Mouse (Mus musculus) neural tube, embryonic 13.5 days (tissue): ENCODE results near the gene Ccnd3. TPM values are rescaled to one million over a fixed set of nuclear protein-coding genes. Genes with fewer than 3 reads are reported as not detected.

Experiments used
- ATAC-seq: fragments of 200-750 bp; cut with Nextera tagmentation; 2 replicates; pipeline ENCODE4 v1.8.0; 2017; ENCODE audit warnings: low read depth, mild to moderate bottlenecking, moderate TSS enrichment, moderate library complexity
- H3K27ac ChIP-seq: fragments of 300-500 bp; sonication (generic); replicated peaks from 2 replicates; pipeline ENCODE4 v1.5.1; 2015; ENCODE audit warnings: moderate library complexity, mild to moderate bottlenecking, inconsistent platforms
- H3K27me3 ChIP-seq: fragments of 300-500 bp; sonication (generic); 2 replicates; pipeline ENCODE4 v1.6.1; 2015; ENCODE audit warnings: mild to moderate bottlenecking, inconsistent platforms
- H3K36me3 ChIP-seq: fragments of 300-500 bp; sonication (generic); 2 replicates; pipeline ENCODE4 v1.6.1; 2015; ENCODE audit warnings: mild to moderate bottlenecking, inconsistent platforms
- H3K4me1 ChIP-seq: fragments of 300-500 bp; sonication (generic); replicated peaks from 2 replicates; pipeline ENCODE4 v1.6.1; 2015; ENCODE audit warnings: inconsistent platforms
- H3K4me2 ChIP-seq: fragments of 300-500 bp; sonication (generic); 2 replicates; pipeline ENCODE4 v1.6.1; 2015; ENCODE audit warnings: inconsistent platforms, mild to moderate bottlenecking, moderate library complexity
- H3K4me3 ChIP-seq: fragments of 300-500 bp; sonication (generic); 2 replicates; pipeline ENCODE4 v1.5.1; 2015; ENCODE audit warnings: mild to moderate bottlenecking, inconsistent platforms
- H3K9ac ChIP-seq: fragments of 300-500 bp; sonication (generic); 2 replicates; pipeline ENCODE4 v1.6.1; 2015; ENCODE audit warnings: moderate library complexity, mild to moderate bottlenecking, inconsistent platforms
- H3K9me3 ChIP-seq: fragments of 300-500 bp; sonication (generic); 2 replicates; pipeline ENCODE4 v1.6.1; 2016; ENCODE audit warnings: inconsistent platforms
- WGBS: fragments of 180-500 bp; shearing (Covaris S2); methylation state at CpG from one replicate; pipeline ENCODE4 v1.1.7; 2015; 5-methylcytosine and 5-hydroxymethylcytosine counted together
- polyA plus RNA-seq: library from polyadenylated mRNA; unstranded; fragments of >200 nt; fragmentation: Nextera tagmentation; extraction: Ambion mirVana; gene quantifications from 2 replicates; pipeline ENCODE4 v1.2.1, GENCODE M21; 2015

The Ccnd3 gene
- polyA plus RNA-seq, 1 experiment from 2014 or later, result 78.5 TPM

GRCm38 (mm10) chr17:47535812-47536236 lies 31.0 kb downstream of the Ccnd3 start:
- Histone ChIP-seq H3K36me3 (no peaks in the 10 kb centered on the region), H3K4me3 (no peak overlapping the region), H3K9me3 (no peaks in the 10 kb centered on the region), H3K4me1 (0 out of 2 replicates have a peak, but pooled peaks cover 2% of the 10 kb centered on the region), H3K9ac (no peak overlapping the region), H3K27ac (no peak overlapping the region), H3K27me3 (no peaks in the 10 kb centered on the region), H3K4me2 (no peak overlapping the region)
- no peak for ATAC-seq
- WGBS, result 73% methylated on average over 9 of the region's 9 CpGs

- H3K4me2 ChIP-seq, result no peak overlapping the region
- no peaks in the 10 kb centered on the region for H3K27me3 ChIP-seq
- H3K9me3 ChIP-seq, result no peaks in the 10 kb centered on the region
- no peak overlapping the region for H3K27ac ChIP-seq
- ATAC-seq, result no peak
- H3K36me3 ChIP-seq, result no peaks in the 10 kb centered on the region
- H3K9ac ChIP-seq, result no peak overlapping the region
- no peak overlapping the region for H3K4me3 ChIP-seq
- H3K4me1 ChIP-seq, result no peaks in the 10 kb centered on the region
- 90% methylated on average over 3 of the region's 3 CpGs for WGBS
Measured at GRCm38 (mm10) chr17:47538049-47538448, 33.2 kb downstream of the Ccnd3 start.

GRCm38 (mm10) chr17:47539128-47539527 lies 34.3 kb downstream of the Ccnd3 start:
- no peak overlapping the region for H3K4me2 ChIP-seq
- no peak overlapping the region for H3K27ac ChIP-seq
- H3K9ac ChIP-seq, result no peak overlapping the region
- H3K4me1 ChIP-seq, result no peaks in the 10 kb centered on the region
- WGBS, result 90% methylated on average over 4 of the region's 4 CpGs
- H3K27me3 ChIP-seq, result no peaks in the 10 kb centered on the region
- no peaks in the 10 kb centered on the region for H3K9me3 ChIP-seq
- H3K4me3 ChIP-seq, result no peak overlapping the region
- ATAC-seq, result no peak
- no peaks in the 10 kb centered on the region for H3K36me3 ChIP-seq

- WGBS, result 60% methylated on average over 5 of the region's 5 CpGs
- H3K4me1 ChIP-seq, result no peaks in the 10 kb centered on the region
- H3K4me3 ChIP-seq, result no peak overlapping the region
- no peak overlapping the region for H3K4me2 ChIP-seq
- no peak overlapping the region for H3K27ac ChIP-seq
- no peaks in the 10 kb centered on the region for H3K27me3 ChIP-seq
- ATAC-seq, result no peak
- no peaks in the 10 kb centered on the region for H3K36me3 ChIP-seq
- no peak overlapping the region for H3K9ac ChIP-seq
- no peaks in the 10 kb centered on the region for H3K9me3 ChIP-seq
Measured at GRCm38 (mm10) chr17:47542061-47542460, 37.2 kb downstream of the Ccnd3 start.

- Histone ChIP-seq H3K4me1 (no peaks in the 10 kb centered on the region), H3K9ac (no peak overlapping the region), H3K27ac (no peak overlapping the region), H3K27me3 (no peaks in the 10 kb centered on the region), H3K36me3 (no peaks in the 10 kb centered on the region), H3K4me3 (no peak overlapping the region), H3K4me2 (no peak overlapping the region), H3K9me3 (no peaks in the 10 kb centered on the region)
- ATAC-seq, result no peak
- 78% methylated on average over 7 of the region's 7 CpGs for WGBS
Measured at GRCm38 (mm10) chr17:47543051-47543650, 38.3 kb downstream of the Ccnd3 start.

- 89% methylated on average over 12 of the region's 12 CpGs for WGBS
- H3K36me3 ChIP-seq, result no peaks in the 10 kb centered on the region
- no peak overlapping the region for H3K4me2 ChIP-seq
Measured at GRCm38 (mm10) chr17:47545154-47545553, 40.3 kb downstream of the Ccnd3 start.

GRCm38 (mm10) chr17:47545861-47546331 lies 41.0 kb downstream of the Ccnd3 start:
- 71% methylated on average over 17 of the region's 17 CpGs for WGBS
- Histone ChIP-seq H3K4me3 (no peak overlapping the region), H3K9me3 (no peaks in the 10 kb centered on the region), H3K27me3 (no peaks in the 10 kb centered on the region), H3K4me2 (peak overlapping the region; percentile 13; the same call in 1 of the 2 replicates), H3K36me3 (no peaks in the 10 kb centered on the region), H3K27ac (peak overlapping the region; percentile 33; the same call in 1 of the 2 replicates), H3K9ac (no peak overlapping the region), H3K4me1 (no peaks in the 10 kb centered on the region)
- no peak for ATAC-seq

More at GRCm38 (mm10) chr17:47545154-47545553, 40.3 kb downstream of the Ccnd3 start:
- H3K27ac ChIP-seq, result no peak overlapping the region
- no peaks in the 10 kb centered on the region for H3K4me1 ChIP-seq
- H3K9ac ChIP-seq, result no peak overlapping the region
- no peaks in the 10 kb centered on the region for H3K9me3 ChIP-seq
- no peaks in the 10 kb centered on the region for H3K27me3 ChIP-seq
- H3K4me3 ChIP-seq, result no peak overlapping the region
- no peak for ATAC-seq

- ATAC-seq, result no peak
- no peak overlapping the region for H3K9ac ChIP-seq
- 68% methylated on average over 7 of the region's 7 CpGs for WGBS
- no peak overlapping the region for H3K4me3 ChIP-seq
- no peaks in the 10 kb centered on the region for H3K36me3 ChIP-seq
- H3K27me3 ChIP-seq, result no peaks in the 10 kb centered on the region
- peaks cover 5% of the 10 kb centered on the region; the same call in 1 of the 2 replicates for H3K4me1 ChIP-seq
- H3K9me3 ChIP-seq, result no peaks in the 10 kb centered on the region
- H3K4me2 ChIP-seq, result no peak overlapping the region
- H3K27ac ChIP-seq, result no peak overlapping the region
Measured at GRCm38 (mm10) chr17:47551049-47551448, 46.2 kb downstream of the Ccnd3 start.

GRCm38 (mm10) chr17:47552994-47553393 lies 48.1 kb downstream of the Ccnd3 start:
- Histone ChIP-seq H3K4me2 (no peak overlapping the region), H3K9ac (no peak overlapping the region)
- no peak for ATAC-seq

GRCm38 (mm10) chr17:47554621-47555020 lies 49.8 kb downstream of the Ccnd3 start:
- H3K4me2 ChIP-seq, result no peak overlapping the region
- H3K9ac ChIP-seq, result no peak overlapping the region
- H3K4me3 ChIP-seq, result no peak overlapping the region
- ATAC-seq, result no peak
- peaks cover 5% of the 10 kb centered on the region; the same call in 1 of the 2 replicates for H3K4me1 ChIP-seq
- H3K27me3 ChIP-seq, result no peaks in the 10 kb centered on the region
- H3K27ac ChIP-seq, result no peak overlapping the region
- 77% methylated on average over 10 of the region's 10 CpGs for WGBS
- H3K36me3 ChIP-seq, result no peaks in the 10 kb centered on the region
- H3K9me3 ChIP-seq, result no peaks in the 10 kb centered on the region

More at GRCm38 (mm10) chr17:47552994-47553393, 48.1 kb downstream of the Ccnd3 start:
- Histone ChIP-seq H3K9me3 (no peaks in the 10 kb centered on the region), H3K27me3 (no peaks in the 10 kb centered on the region), H3K4me1 (peaks cover 5% of the 10 kb centered on the region; the same call in 1 of the 2 replicates), H3K4me3 (no peak overlapping the region), H3K27ac (no peak overlapping the region), H3K36me3 (no peaks in the 10 kb centered on the region)

GRCm38 (mm10) chr17:47557179-47557578 lies 52.3 kb downstream of the Ccnd3 start:
- WGBS, result 73% methylated on average over 3 of the region's 3 CpGs
- Histone ChIP-seq H3K27me3 (no peaks in the 10 kb centered on the region), H3K4me3 (no peak overlapping the region), H3K4me2 (no peak overlapping the region), H3K4me1 (no peaks in the 10 kb centered on the region), H3K36me3 (no peaks in the 10 kb centered on the region), H3K9ac (no peak overlapping the region), H3K27ac (no peak overlapping the region), H3K9me3 (no peaks in the 10 kb centered on the region)
- no peak for ATAC-seq

- Histone ChIP-seq H3K4me3 (no peak overlapping the region), H3K27me3 (no peaks in the 10 kb centered on the region), H3K4me2 (no peak overlapping the region), H3K27ac (no peak overlapping the region), H3K36me3 (no peaks in the 10 kb centered on the region), H3K4me1 (no peaks in the 10 kb centered on the region), H3K9ac (no peak overlapping the region), H3K9me3 (no peaks in the 10 kb centered on the region)
- WGBS, result 69% methylated on average over 6 of the region's 6 CpGs
- ATAC-seq, result no peak
Measured at GRCm38 (mm10) chr17:47559726-47560125, 54.9 kb downstream of the Ccnd3 start.

GRCm38 (mm10) chr17:47562875-47563274 lies 58.0 kb downstream of the Ccnd3 start:
- H3K27ac ChIP-seq, result no peak overlapping the region
- H3K4me1 ChIP-seq, result peaks cover 4% of the 10 kb centered on the region; the same call in 1 of the 2 replicates
- no peaks in the 10 kb centered on the region for H3K9me3 ChIP-seq
- H3K4me2 ChIP-seq, result no peak overlapping the region
- H3K4me3 ChIP-seq, result no peak overlapping the region
- H3K36me3 ChIP-seq, result no peaks in the 10 kb centered on the region
- 82% methylated on average over 6 of the region's 6 CpGs for WGBS
- no peak overlapping the region for H3K9ac ChIP-seq
- no peak for ATAC-seq
- no peaks in the 10 kb centered on the region for H3K27me3 ChIP-seq
